8 mouse cellular contexts compared by ENCODE assay signal in genomic region chr15:83010990-83011664, GRCm38 (mm10). TPM values are rescaled to one million over a fixed set of nuclear protein-coding genes. Genes with fewer than 3 reads are reported as not detected.
A peak's percentile ranks its signal among the peaks of the same experiment; 100 is the strongest.
DNase-seq lines count a peak whose midpoint lies in the region; ATAC-seq and TF ChIP-seq lines count a peak whose summit lies in the region.

No protein-coding gene starts in this region.

- peak overlapping the region; percentile 23; the same call in 1 of the 2 replicates for H3K27ac ChIP-seq in embryonic facial prominence, embryonic 13.5 days
- peak overlapping the region; percentile 59 for H3K27ac ChIP-seq in heart, postnatal 0 days (ENCODE audit: low read depth)
- H3K27ac ChIP-seq in neural tube, embryonic 13.5 days (replicated peaks), result peak overlapping the region; percentile 34

- peaks cover 45% of the 10 kb centered on the region for H3K4me1 ChIP-seq in embryonic facial prominence, embryonic 13.5 days
- peaks cover 12% of the 10 kb centered on the region; the same call in 1 of the 2 replicates for H3K4me1 ChIP-seq in heart, postnatal 0 days (ENCODE audit: control insufficient read depth, insufficient read depth)
- H3K4me1 ChIP-seq in neural tube, embryonic 13.5 days (replicated peaks), result peaks cover 29% of the 10 kb centered on the region

- H3K4me3 ChIP-seq in embryonic facial prominence, embryonic 13.5 days, result no peak overlapping the region
- H3K4me3 ChIP-seq in heart, postnatal 0 days (ENCODE audit: low read depth, low read length), result no peak overlapping the region
- no peak overlapping the region for H3K4me3 ChIP-seq in neural tube, embryonic 13.5 days

- H3K9me3 ChIP-seq in embryonic facial prominence, embryonic 13.5 days, result no peaks in the 10 kb centered on the region
- no peaks in the 10 kb centered on the region for H3K9me3 ChIP-seq in heart, postnatal 0 days (replicated peaks; ENCODE audit: control insufficient read depth, low read length)
- no peaks in the 10 kb centered on the region for H3K9me3 ChIP-seq in neural tube, embryonic 13.5 days

- 16% methylated on average over 15 of the region's 15 CpGs for WGBS in embryonic facial prominence, embryonic 13.5 days
- WGBS in heart, postnatal 0 days, result 25% methylated on average over 15 of the region's 15 CpGs
- 15% methylated on average over 15 of the region's 15 CpGs for WGBS in neural tube, embryonic 13.5 days

- no peaks in the 10 kb centered on the region for H3K36me3 ChIP-seq in embryonic facial prominence, embryonic 13.5 days
- H3K36me3 ChIP-seq in heart, postnatal 0 days (replicated peaks; ENCODE audit: control insufficient read depth, insufficient read depth, low read length), result no peaks in the 10 kb centered on the region
- H3K36me3 ChIP-seq in neural tube, embryonic 13.5 days, result no peaks in the 10 kb centered on the region

- peak; percentile 35; the same call in 1 of the 2 replicates for ATAC-seq in embryonic facial prominence, embryonic 13.5 days (ENCODE audit: insufficient number of reproducible peaks, insufficient read depth, low FRiP score, low TSS enrichment, low read depth)
- peak; percentile 88 for ATAC-seq in heart, postnatal 0 days (ENCODE audit: insufficient read depth, low read depth)
- ATAC-seq in neural tube, embryonic 13.5 days (ENCODE audit: low read depth), result peak; percentile 84

- peak overlapping the region; percentile 1; the same call in 1 of the 2 replicates for H3K4me2 ChIP-seq in embryonic facial prominence, embryonic 13.5 days
- H3K4me2 ChIP-seq in heart, postnatal 0 days (ENCODE audit: low read depth, low read length), result peak overlapping the region; percentile 22; the same call in 1 of the 2 replicates
- H3K4me2 ChIP-seq in neural tube, embryonic 13.5 days, result peak overlapping the region; percentile 30

- H3K27me3 ChIP-seq in embryonic facial prominence, embryonic 13.5 days, result no peaks in the 10 kb centered on the region
- H3K27me3 ChIP-seq in heart, postnatal 0 days (ENCODE audit: control insufficient read depth, insufficient read depth, low read length), result no peaks in the 10 kb centered on the region
- H3K27me3 ChIP-seq in neural tube, embryonic 13.5 days, result peaks cover 57% of the 10 kb centered on the region

- peak overlapping the region; percentile 46 for H3K9ac ChIP-seq in embryonic facial prominence, embryonic 13.5 days
- no peak overlapping the region for H3K9ac ChIP-seq in heart, postnatal 0 days (replicated peaks; ENCODE audit: low read depth, low read length)
- peak overlapping the region; percentile 45 for H3K9ac ChIP-seq in neural tube, embryonic 13.5 days

- peak; percentile 25 to 28 for DNase-seq in cerebellum, postnatal 36 days
- no peak for DNase-seq in cerebellum, adult 11 months
- DNase-seq in heart, postnatal 0 days (ENCODE audit: low spot score), result peak; percentile 76
- peak; percentile 72 to 79 for DNase-seq in layer of hippocampus, postnatal 36 days
- no peak for DNase-seq in ovary, postnatal 14 days (ENCODE audit: low spot score)
- no peak for DNase-seq in gastrocnemius, adult 18-20 months (ENCODE audit: low spot score)

- TF ChIP-seq EP300 in heart, postnatal 0 days (IDR thresholded peaks at IDR 0.05; ENCODE audit: low read depth), result no peak

- TF ChIP-seq CTCF in heart, postnatal 0 days (IDR thresholded peaks at IDR 0.05; ENCODE audit: low read depth), result peak; percentile 44

RNA-seq across cellular contexts. Expression of gene Nfam1, which starts 22.0 kb away (rescaled TPM):
- polyA plus RNA-seq in embryonic facial prominence, embryonic 13.5 days (2015; fragmentation: Nextera tagmentation; extraction: Ambion mirVana), result 3.6 and 3.7 TPM in 2 replicates
- 0.38 and 0.54 TPM in 2 replicates for total RNA-seq in heart, postnatal 0 days (2014; rRNA removed; ENCODE audit: low replicate concordance)
- polyA plus RNA-seq in heart, postnatal 0 days (2015; fragmentation: Nextera tagmentation; extraction: Ambion mirVana), result 0.99 and 1.2 TPM in 2 replicates
- 1 to 10 TPM; 1.8 to 2.1 TPM for total RNA-seq in layer of hippocampus, postnatal 36 days (2021)
- 2.4 and 2.6 TPM in 2 replicates for polyA plus RNA-seq in neural tube, embryonic 13.5 days (2015; fragmentation: Nextera tagmentation; extraction: Ambion mirVana)
- under 1 TPM; 0.66 to 0.78 TPM for total RNA-seq in gastrocnemius, adult 18-20 months (2021)

RNA-seq across cellular contexts. Expression of gene Tcf20, which starts 23.5 kb away (rescaled TPM):
- 15.2 and 15.8 TPM in 2 replicates for polyA plus RNA-seq in embryonic facial prominence, embryonic 13.5 days (2015; fragmentation: Nextera tagmentation; extraction: Ambion mirVana)
- 36.7 and 43.6 TPM in 2 replicates for total RNA-seq in heart, postnatal 0 days (2014; rRNA removed; ENCODE audit: low replicate concordance)
- polyA plus RNA-seq in heart, postnatal 0 days (2015; fragmentation: Nextera tagmentation; extraction: Ambion mirVana), result 3.0 TPM in 2 replicates
- total RNA-seq in layer of hippocampus, postnatal 36 days (2021), result 100 to 1,000 TPM; 212 to 230 TPM
- polyA plus RNA-seq in neural tube, embryonic 13.5 days (2015; fragmentation: Nextera tagmentation; extraction: Ambion mirVana), result 11.8 and 12.7 TPM in 2 replicates
- total RNA-seq in gastrocnemius, adult 18-20 months (2021), result 10 to 100 TPM; 33.2 to 36.0 TPM

Comparison
In these comparisons a context has a peak if more than half of its experiments do, and no peak if none do; other contexts are left out.
1. DNase-seq: peak in cerebellum, postnatal 36 days (2 of 2), heart, postnatal 0 days (single experiment) and layer of hippocampus, postnatal 36 days (2 of 2); none in cerebellum, adult 11 months (single experiment), ovary, postnatal 14 days (single experiment) and gastrocnemius, adult 18-20 months (single experiment).
2. ATAC-seq: peak in every context shown above with its lines; median percentile 88 in heart, postnatal 0 days; 84 in neural tube, embryonic 13.5 days; 35 in embryonic facial prominence, embryonic 13.5 days.
3. Peak in every context shown above with its lines, with median percentiles within 50 percentile points of each other: H3K27ac ChIP-seq and H3K4me2 ChIP-seq.